Mouse (Mus musculus): ENCODE data around the gene Ubr2. TPM values are rescaled to one million over a fixed set of nuclear protein-coding genes. Genes with fewer than 3 reads are reported as not detected.

The Ubr2 gene
- total RNA-seq, 1 experiment = 30.8 TPM

- no peaks in the 10 kb centered on the region for H3K9me3 ChIP-seq (ENCODE audit: control insufficient read depth, insufficient read depth, low read depth, low read length)
- peaks cover 45% of the 10 kb centered on the region for H3K36me3 ChIP-seq (ENCODE audit: control insufficient read depth, insufficient read depth, low read length, poor library complexity, severe bottlenecking)
- TF ChIP-seq ZC3H11A (IDR thresholded peaks at IDR 0.05; ENCODE audit: borderline replicate concordance, low read depth, low read length) (no peak), MAFK (IDR thresholded peaks at IDR 0.05; ENCODE audit: insufficient read depth, low read depth, low read length) (no peak), CHD2 (IDR thresholded peaks at IDR 0.05; ENCODE audit: low read depth, low read length) (no peak), HCFC1 (IDR thresholded peaks at IDR 0.05; ENCODE audit: borderline replicate concordance, insufficient read depth, low read length) (no peak), ZNF384 (IDR thresholded peaks at IDR 0.05; ENCODE audit: low read depth, low read length) (no peak)
- no peak overlapping the region for H3K4me3 ChIP-seq (ENCODE audit: insufficient read depth in 1 of 2, low read depth in 1 of 2, low read length in 2 of 2, poor library complexity in 1 of 2, severe bottlenecking in 1 of 2)
- DNase-seq (ENCODE audit: low read depth, low spot score) = no peak
- no peak overlapping the region for H3K27ac ChIP-seq (ENCODE audit: insufficient read depth, low read depth, low read length, poor library complexity, severe bottlenecking)
- in situ Hi-C loops (cut with MboI; ENCODE audit: low sequenced_read_pairs in 2 of 2, unreplicated experiment in 2 of 2) = no loop called here
- H3K4me1 ChIP-seq (ENCODE audit: control insufficient read depth in 2 of 2, insufficient read depth in 2 of 2, low read length in 2 of 2, poor library complexity in 1 of 2) = no peaks in the 10 kb centered on the region
- no peak overlapping the region for H3K9ac ChIP-seq (ENCODE audit: insufficient read depth, low read depth, low read length, poor library complexity, severe bottlenecking)
Observed at GRCm38 (mm10) chr17:46966892-46967291, 43.5 kb downstream of the Ubr2 start.

DNA sequence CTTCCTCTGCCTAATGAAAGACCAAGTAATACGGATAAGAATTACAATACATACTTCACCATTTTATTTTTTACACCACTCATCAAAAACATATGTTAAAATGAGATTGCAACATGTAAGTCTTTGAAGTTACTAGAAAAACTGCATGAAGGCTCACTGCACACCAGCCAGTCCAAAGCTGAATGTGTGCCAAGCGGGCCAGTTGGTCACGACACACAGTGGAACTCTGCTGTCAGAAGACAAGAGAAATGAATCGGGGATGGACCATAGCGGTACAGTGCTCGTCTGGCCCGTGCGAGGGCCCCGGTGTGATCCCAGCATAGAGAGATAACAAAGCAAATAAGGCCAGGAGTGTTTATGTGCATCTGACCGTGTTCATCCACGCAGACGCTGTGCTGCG, 47.2 kb downstream of the Ubr2 start:
- H3K36me3 ChIP-seq (ENCODE audit: control insufficient read depth, insufficient read depth, low read length, poor library complexity, severe bottlenecking) = peaks cover 52% of the 10 kb centered on the region
- no peak for TF ChIP-seq CHD2 (IDR thresholded peaks at IDR 0.05; ENCODE audit: low read depth, low read length)
- no peak for TF ChIP-seq ZNF384 (IDR thresholded peaks at IDR 0.05; ENCODE audit: low read depth, low read length)
- TF ChIP-seq MAFK (IDR thresholded peaks at IDR 0.05; ENCODE audit: insufficient read depth, low read depth, low read length) = no peak
- TF ChIP-seq HCFC1 (IDR thresholded peaks at IDR 0.05; ENCODE audit: borderline replicate concordance, insufficient read depth, low read length) = no peak
- no peak for TF ChIP-seq ZC3H11A (IDR thresholded peaks at IDR 0.05; ENCODE audit: borderline replicate concordance, low read depth, low read length)
- no peak overlapping the region for H3K4me3 ChIP-seq (ENCODE audit: insufficient read depth in 1 of 2, low read depth in 1 of 2, low read length in 2 of 2, poor library complexity in 1 of 2, severe bottlenecking in 1 of 2)
- in situ Hi-C loops (cut with MboI; ENCODE audit: low sequenced_read_pairs in 2 of 2, unreplicated experiment in 2 of 2) = no loop called here
- no peaks in the 10 kb centered on the region for H3K9me3 ChIP-seq (ENCODE audit: control insufficient read depth, insufficient read depth, low read depth, low read length)
- H3K27ac ChIP-seq (ENCODE audit: insufficient read depth, low read depth, low read length, poor library complexity, severe bottlenecking) = no peak overlapping the region
- DNase-seq (ENCODE audit: low read depth, low spot score) = no peak
- H3K4me1 ChIP-seq (ENCODE audit: control insufficient read depth in 2 of 2, insufficient read depth in 2 of 2, low read length in 2 of 2, poor library complexity in 1 of 2) = no peaks in the 10 kb centered on the region
- H3K9ac ChIP-seq (ENCODE audit: insufficient read depth, low read depth, low read length, poor library complexity, severe bottlenecking) = no peak overlapping the region

DNA sequence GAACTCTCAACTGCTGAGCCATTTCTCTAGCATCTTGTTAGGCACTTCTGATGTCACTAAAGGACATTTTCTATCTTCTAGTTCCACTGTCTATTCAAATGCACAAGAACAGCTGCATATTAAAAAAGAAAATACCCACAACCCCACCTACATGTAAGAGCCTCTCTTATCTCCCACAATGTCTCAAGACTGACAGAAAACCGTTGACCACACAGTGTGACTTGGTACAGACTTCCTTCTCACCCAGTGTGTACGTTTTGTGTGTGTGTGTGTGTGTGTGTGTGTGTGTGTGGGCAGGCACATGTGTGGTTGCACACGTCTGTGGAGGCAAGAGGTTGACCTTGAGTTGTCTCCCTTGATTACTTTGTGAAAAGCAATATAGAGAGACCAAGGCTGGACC, 48.2 kb downstream of the Ubr2 start:
- in situ Hi-C loops (cut with MboI; ENCODE audit: low sequenced_read_pairs in 2 of 2, unreplicated experiment in 2 of 2) = no loop called here
- DNase-seq (ENCODE audit: low read depth, low spot score) = no peak
- no peak overlapping the region for H3K4me3 ChIP-seq (ENCODE audit: insufficient read depth in 1 of 2, low read depth in 1 of 2, low read length in 2 of 2, poor library complexity in 1 of 2, severe bottlenecking in 1 of 2)
- no peak overlapping the region for H3K9ac ChIP-seq (ENCODE audit: insufficient read depth, low read depth, low read length, poor library complexity, severe bottlenecking)
- no peaks in the 10 kb centered on the region for H3K4me1 ChIP-seq (ENCODE audit: control insufficient read depth in 2 of 2, insufficient read depth in 2 of 2, low read length in 2 of 2, poor library complexity in 1 of 2)
- no peak overlapping the region for H3K27ac ChIP-seq (ENCODE audit: insufficient read depth, low read depth, low read length, poor library complexity, severe bottlenecking)
- no peaks in the 10 kb centered on the region for H3K9me3 ChIP-seq (ENCODE audit: control insufficient read depth, insufficient read depth, low read depth, low read length)
- H3K36me3 ChIP-seq (ENCODE audit: control insufficient read depth, insufficient read depth, low read length, poor library complexity, severe bottlenecking) = peaks cover 58% of the 10 kb centered on the region
- no peak for TF ChIP-seq ZC3H11A (IDR thresholded peaks at IDR 0.05; ENCODE audit: borderline replicate concordance, low read depth, low read length)
- no peak for TF ChIP-seq HCFC1 (IDR thresholded peaks at IDR 0.05; ENCODE audit: borderline replicate concordance, insufficient read depth, low read length)
- TF ChIP-seq ZNF384 (IDR thresholded peaks at IDR 0.05; ENCODE audit: low read depth, low read length) = no peak
- no peak for TF ChIP-seq MAFK (IDR thresholded peaks at IDR 0.05; ENCODE audit: insufficient read depth, low read depth, low read length)
- TF ChIP-seq CHD2 (IDR thresholded peaks at IDR 0.05; ENCODE audit: low read depth, low read length) = no peak

DNA sequence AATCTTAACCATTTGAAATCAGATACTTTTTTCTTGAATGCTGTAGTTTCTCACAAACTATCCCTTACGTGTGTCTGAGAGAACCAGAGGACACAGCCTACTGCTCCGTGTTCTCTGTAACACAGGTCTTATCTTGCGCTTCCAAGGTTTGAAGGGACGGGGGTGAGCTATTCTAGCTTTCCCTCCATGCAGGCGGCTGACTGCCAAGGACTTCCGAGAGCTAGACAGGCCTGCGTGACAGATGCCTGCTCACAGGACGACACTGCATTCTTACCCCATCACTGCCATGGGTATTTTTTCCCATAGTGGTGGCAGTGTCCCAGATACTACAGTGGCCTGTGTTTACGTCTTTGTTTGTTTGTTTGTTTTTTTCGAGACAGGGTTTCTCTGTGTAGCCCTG, 50.1 kb downstream of the Ubr2 start:
- no peak for TF ChIP-seq ZC3H11A (IDR thresholded peaks at IDR 0.05; ENCODE audit: borderline replicate concordance, low read depth, low read length)
- TF ChIP-seq ZNF384 (IDR thresholded peaks at IDR 0.05; ENCODE audit: low read depth, low read length) = no peak
- TF ChIP-seq HCFC1 (IDR thresholded peaks at IDR 0.05; ENCODE audit: borderline replicate concordance, insufficient read depth, low read length) = no peak
- no peak for TF ChIP-seq CHD2 (IDR thresholded peaks at IDR 0.05; ENCODE audit: low read depth, low read length)
- TF ChIP-seq MAFK (IDR thresholded peaks at IDR 0.05; ENCODE audit: insufficient read depth, low read depth, low read length) = no peak
- no peak for DNase-seq (ENCODE audit: low read depth, low spot score)
- no peak overlapping the region for H3K4me3 ChIP-seq (ENCODE audit: insufficient read depth in 1 of 2, low read depth in 1 of 2, low read length in 2 of 2, poor library complexity in 1 of 2, severe bottlenecking in 1 of 2)
- in situ Hi-C loops (cut with MboI; ENCODE audit: low sequenced_read_pairs in 2 of 2, unreplicated experiment in 2 of 2) = no loop called here
- H3K9me3 ChIP-seq (ENCODE audit: control insufficient read depth, insufficient read depth, low read depth, low read length) = no peaks in the 10 kb centered on the region
- no peak overlapping the region for H3K27ac ChIP-seq (ENCODE audit: insufficient read depth, low read depth, low read length, poor library complexity, severe bottlenecking)
- no peak overlapping the region for H3K9ac ChIP-seq (ENCODE audit: insufficient read depth, low read depth, low read length, poor library complexity, severe bottlenecking)
- H3K36me3 ChIP-seq (ENCODE audit: control insufficient read depth, insufficient read depth, low read length, poor library complexity, severe bottlenecking) = peaks cover 62% of the 10 kb centered on the region
- no peaks in the 10 kb centered on the region for H3K4me1 ChIP-seq (ENCODE audit: control insufficient read depth in 2 of 2, insufficient read depth in 2 of 2, low read length in 2 of 2, poor library complexity in 1 of 2)

- in situ Hi-C loops (cut with MboI; ENCODE audit: low sequenced_read_pairs in 2 of 2, unreplicated experiment in 2 of 2) = no loop called here
- Histone ChIP-seq H3K9me3 (ENCODE audit: control insufficient read depth, insufficient read depth, low read depth, low read length) (no peaks in the 10 kb centered on the region), H3K9ac (ENCODE audit: insufficient read depth, low read depth, low read length, poor library complexity, severe bottlenecking) (no peak overlapping the region), H3K27ac (ENCODE audit: insufficient read depth, low read depth, low read length, poor library complexity, severe bottlenecking) (no peak overlapping the region), H3K4me1 (ENCODE audit: control insufficient read depth in 2 of 2, insufficient read depth in 2 of 2, low read length in 2 of 2, poor library complexity in 1 of 2) (no peaks in the 10 kb centered on the region), H3K36me3 (ENCODE audit: control insufficient read depth, insufficient read depth, low read length, poor library complexity, severe bottlenecking) (peaks cover 57% of the 10 kb centered on the region), H3K4me3 (ENCODE audit: insufficient read depth in 1 of 2, low read depth in 1 of 2, low read length in 2 of 2, poor library complexity in 1 of 2, severe bottlenecking in 1 of 2) (no peak overlapping the region)
- TF ChIP-seq MAFK (IDR thresholded peaks at IDR 0.05; ENCODE audit: insufficient read depth, low read depth, low read length) (no peak), HCFC1 (IDR thresholded peaks at IDR 0.05; ENCODE audit: borderline replicate concordance, insufficient read depth, low read length) (no peak), ZNF384 (IDR thresholded peaks at IDR 0.05; ENCODE audit: low read depth, low read length) (no peak), ZC3H11A (IDR thresholded peaks at IDR 0.05; ENCODE audit: borderline replicate concordance, low read depth, low read length) (no peak), CHD2 (IDR thresholded peaks at IDR 0.05; ENCODE audit: low read depth, low read length) (no peak)
- no peak for DNase-seq (ENCODE audit: low read depth, low spot score)
Observed at GRCm38 (mm10) chr17:46958045-46958444, 52.3 kb downstream of the Ubr2 start.

Data from ES-E14 (cell line).